Mouse (Mus musculus) MEL (cell line): ENCODE results near the gene Gm26566.

ENCODE experiments used
- CTCF ChIP-seq, 3 experiments: IDR thresholded peaks in 2 of 3; conservative IDR thresholded peaks in 1 of 3; 2 replicates each; pipeline ENCODE4 v1.5.1; 2011 to 2012; ENCODE audit warnings: low read length in 3 of 3, low read depth in 2 of 3, mild to moderate bottlenecking in 2 of 3, improper control_type of control experiment in 1 of 3, inconsistent platforms in 1 of 3, mixed read lengths in 1 of 3, moderate library complexity in 1 of 3; ENCODE audit not compliant: control insufficient read depth in 1 of 3, insufficient read depth in 1 of 3, poor library complexity in 1 of 3, severe bottlenecking in 1 of 3
- USF1 ChIP-seq: IDR thresholded peaks from 2 replicates; pipeline ENCODE4 v1.6.1; 2014; ENCODE audit warnings: low read depth, mild to moderate bottlenecking, inconsistent platforms, low read length, improper control_type of control experiment, moderate library complexity

DNA sequence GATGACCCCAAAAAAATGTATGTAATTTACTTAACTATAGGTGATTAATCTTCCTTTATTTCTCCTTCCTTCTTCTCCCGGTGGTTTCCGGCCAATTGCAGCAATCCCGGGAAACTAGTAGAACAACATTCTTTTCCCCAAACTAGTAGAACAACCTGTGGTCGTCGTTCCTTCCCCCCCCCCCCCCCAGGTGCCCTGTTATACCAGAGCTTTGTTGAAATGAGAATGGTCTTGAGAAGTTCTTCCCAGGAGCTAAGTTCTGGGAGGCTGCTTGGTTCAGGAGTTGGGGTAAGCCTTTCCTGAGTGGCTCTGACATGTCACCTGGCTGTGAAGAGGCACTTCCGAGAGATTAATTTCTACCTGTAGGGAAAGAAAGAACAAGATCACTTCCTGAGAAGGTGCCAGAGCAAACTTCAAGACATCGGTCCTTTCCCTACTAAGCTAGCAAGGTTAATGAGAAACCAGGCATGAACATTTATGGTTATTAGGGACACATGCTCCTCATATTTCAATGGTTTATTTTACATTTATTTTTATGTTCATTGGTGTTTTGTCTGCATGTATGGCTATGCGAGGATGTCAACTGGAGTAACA lies 2.0 kb downstream of the Gm26566 start:
- TF ChIP-seq USF1 (no peak), CTCF (IDR thresholded peaks at IDR 0.05 in 2 of 3, conservative IDR thresholded peaks at IDR 0.05 in 1 of 3; ENCODE audit: control insufficient read depth in 1 of 3, insufficient read depth in 1 of 3, low read depth in 2 of 3, low read length in 3 of 3, poor library complexity in 1 of 3, severe bottlenecking in 1 of 3) (no peak)
